Mouse (Mus musculus) liver, embryonic 14.5 days (tissue): ENCODE measurements around the gene Gm17783. TPM values are rescaled to one million over a fixed set of nuclear protein-coding genes. Genes with fewer than 3 reads are reported as not detected.
"Not testable (repeated sequence)": the region's sequence is repeated elsewhere in the genome, so short reads cannot be mapped to it uniquely, and the experiment has no call there.

Experiments used
- ATAC-seq: fragments of 200-750 bp; cut with Nextera tagmentation; 2 replicates; pipeline ENCODE4 v1.8.0; 2017; ENCODE audit warnings: moderate number of reproducible peaks, mild to moderate bottlenecking, moderate library complexity; ENCODE audit not compliant: insufficient read depth
- DNase-seq, 3 experiments: peaks; one replicate each; pipeline ENCODE4 v3.0.0-alpha.2; 2012 to 2013; ENCODE audit warnings: low read depth in 3 of 3, low spot score in 3 of 3
- H3K27ac ChIP-seq: fragments of 300-500 bp; sonication (generic); 2 replicates; pipeline ENCODE4 v1.5.1; 2014; ENCODE audit warnings: moderate library complexity, mild to moderate bottlenecking, control low read depth, inconsistent platforms
- H3K27me3 ChIP-seq: fragments of 300-500 bp; sonication (generic); 2 replicates; pipeline ENCODE4 v1.6.1; 2014; ENCODE audit warnings: mild to moderate bottlenecking, low read length, moderate library complexity; ENCODE audit not compliant: control insufficient read depth, insufficient read depth
- H3K36me3 ChIP-seq: fragments of 300-500 bp; sonication (generic); replicated peaks from 2 replicates; pipeline ENCODE4 v1.6.1; 2014; ENCODE audit warnings: low read depth; ENCODE audit not compliant: control insufficient read depth, insufficient read depth
- H3K4me1 ChIP-seq, 2 experiments: fragments of 200-500 bp in 1 of 2; fragments of 300-500 bp in 1 of 2; sonication (generic) in 1 of 2; replicated peaks; 2 replicates each; pipeline ENCODE4 v1.6.1; 2012 to 2014; ENCODE audit warnings: antibody characterized with exemption in 1 of 2, inconsistent platforms in 1 of 2, low read length in 1 of 2; ENCODE audit not compliant: control insufficient read depth in 2 of 2, insufficient read depth in 2 of 2
- H3K4me2 ChIP-seq: fragments of 300-500 bp; sonication (generic); 2 replicates; pipeline ENCODE4 v1.6.1; 2014; ENCODE audit warnings: low read depth, mild to moderate bottlenecking, control low read depth, moderate library complexity
- H3K4me3 ChIP-seq, 2 experiments: fragments of 200-500 bp in 1 of 2; fragments of 300-500 bp in 1 of 2; sonication (generic) in 1 of 2; 2 replicates each; pipeline ENCODE4 v1.5.1; 2012 to 2014; ENCODE audit warnings: low read depth in 2 of 2, low read length in 2 of 2, mild to moderate bottlenecking in 2 of 2, control low read depth in 1 of 2, inconsistent platforms in 1 of 2, moderate library complexity in 1 of 2; ENCODE audit not compliant: insufficient read depth in 1 of 2
- H3K9ac ChIP-seq: fragments of 300-500 bp; sonication (generic); replicated peaks from 2 replicates; pipeline ENCODE4 v1.6.1; 2014; ENCODE audit warnings: mild to moderate bottlenecking, control low read depth, moderate library complexity
- H3K9me3 ChIP-seq: fragments of 300-500 bp; sonication (generic); 2 replicates; pipeline ENCODE4 v1.6.1; 2016; ENCODE audit warnings: low read length, mixed read lengths; ENCODE audit not compliant: control insufficient read depth
- CTCF ChIP-seq: IDR thresholded peaks from 2 replicates; pipeline ENCODE4 v1.5.1; 2016; ENCODE audit warnings: antibody characterized with exemption, low read depth, control low read depth
- EP300 ChIP-seq: IDR thresholded peaks from 2 replicates; pipeline ENCODE4 v1.6.1; 2016; ENCODE audit warnings: antibody characterized with exemption, low read depth
- WGBS: fragments of 180-500 bp; shearing (Covaris S2); extraction: QIAGEN DNeasy Blood & Tissue Kit; methylation state at CpG from one replicate; pipeline ENCODE4 v1.1.7; 2014; ENCODE audit not compliant: insufficient replicate concordance; 5-methylcytosine and 5-hydroxymethylcytosine counted together
- polyA plus RNA-seq, 2 experiments: library from polyadenylated mRNA; depleted of rRNA in 1 of 2; stranded (reverse) in 1 of 2; unstranded in 1 of 2; fragments of >200 nt; fragmentation: Nextera tagmentation in 1 of 2; extraction: Ambion mirVana in 1 of 2; gene quantifications; 2 replicates each; pipeline versions ENCODE4 v1.2.1 to v1.2.3; 2012 to 2014

The Gm17783 gene
- polyA plus RNA-seq, 2 experiments: not detected

DNA sequence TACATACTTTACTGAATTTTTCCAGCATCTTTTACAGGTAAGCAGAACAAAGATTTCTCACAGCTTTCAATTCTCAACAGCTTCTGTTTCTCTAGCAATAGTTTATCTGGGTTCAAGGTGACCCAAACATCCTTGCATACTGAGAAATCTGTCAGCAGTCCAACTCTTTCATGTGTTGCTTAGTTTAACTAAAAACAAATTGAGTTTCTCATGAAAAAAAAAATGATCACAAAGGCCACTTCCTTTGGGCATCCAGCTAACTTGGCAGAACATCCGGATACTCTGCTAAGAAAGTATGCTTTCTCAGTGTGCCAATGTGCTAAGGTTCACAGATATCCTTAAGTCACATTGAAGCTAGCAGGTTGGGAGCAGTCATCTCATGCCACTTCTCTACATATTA, 36.5 kb downstream of the Gm17783 start:
- ATAC-seq (no peak), DNase-seq (no peak)
- TF ChIP-seq CTCF: no peak
- no peak for TF ChIP-seq EP300

GRCm38 (mm10) chr16:45492927-45493326, 38.9 kb downstream of the Gm17783 start, which contains the start of gene Gm609:
TSS of gene Gm609 (minus strand) at chr16:45492969.
- WGBS: 64% methylated on average over 5 of the region's 5 CpGs
- no peak for TF ChIP-seq EP300
- no peaks in the 10 kb centered on the region for H3K27me3 ChIP-seq
- H3K4me1 ChIP-seq: no peaks in the 10 kb centered on the region
- H3K4me2 ChIP-seq: no peak within 1 kb of the TSS
- no peaks in the 10 kb centered on the region for H3K9me3 ChIP-seq
- DNase-seq: no peak
- H3K36me3 ChIP-seq: no peaks in the 10 kb centered on the region
- ATAC-seq: no peak
- no peak within 1 kb of the TSS for H3K9ac ChIP-seq
- H3K27ac ChIP-seq: no peak within 1 kb of the TSS
- H3K4me3 ChIP-seq: no peak within 1 kb of the TSS

More for the DNA sequence above, 36.5 kb downstream of the Gm17783 start:
- WGBS: 47% methylated on average over 1 of the region's 1 CpGs
- H3K36me3 ChIP-seq: no peaks in the 10 kb centered on the region
- no peaks in the 10 kb centered on the region for H3K4me1 ChIP-seq
- H3K9ac ChIP-seq: no peak overlapping the region
- H3K27me3 ChIP-seq: no peaks in the 10 kb centered on the region
- no peak overlapping the region for H3K27ac ChIP-seq
- H3K4me3 ChIP-seq: no peak overlapping the region
- H3K4me2 ChIP-seq: no peak overlapping the region
- no peaks in the 10 kb centered on the region for H3K9me3 ChIP-seq

DNA sequence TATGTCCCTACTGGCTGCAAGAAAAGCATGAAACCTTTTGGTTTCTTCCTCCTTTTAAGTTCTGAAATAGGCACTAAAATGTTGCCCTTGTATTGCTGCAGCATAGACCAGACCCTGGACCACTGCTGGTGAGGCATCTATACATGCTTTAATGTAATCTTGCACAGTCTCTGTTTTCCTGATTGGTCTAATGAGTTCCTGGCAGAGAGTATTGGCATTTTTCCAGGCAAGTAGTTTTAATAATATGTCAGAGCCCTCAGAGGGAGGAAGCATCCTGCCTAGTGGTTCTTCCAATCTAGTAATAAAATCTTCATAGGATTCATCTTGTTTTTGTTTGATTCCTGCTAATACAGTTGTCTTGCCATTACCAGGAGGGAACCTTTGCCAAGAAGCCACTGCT, 54.9 kb downstream of the Gm17783 start:
- H3K4me2 ChIP-seq: no peak overlapping the region
- H3K4me1 ChIP-seq: no peaks in the 10 kb centered on the region
- H3K4me3 ChIP-seq: no peak overlapping the region
- no peaks in the 10 kb centered on the region for H3K27me3 ChIP-seq
- H3K9ac ChIP-seq: no peak overlapping the region
- no peaks in the 10 kb centered on the region for H3K36me3 ChIP-seq
- H3K9me3 ChIP-seq: no peaks in the 10 kb centered on the region
- DNase-seq (no peak), ATAC-seq (no peak)
- TF ChIP-seq EP300: no peak
- no peak for TF ChIP-seq CTCF
- no peak overlapping the region for H3K27ac ChIP-seq

- H3K4me3 ChIP-seq, H3K27ac ChIP-seq, ATAC-seq, H3K9me3 ChIP-seq, H3K4me2 ChIP-seq, H3K27me3 ChIP-seq, H3K36me3 ChIP-seq, DNase-seq, H3K9ac ChIP-seq, H3K4me1 ChIP-seq: not testable (repeated sequence)
- WGBS: 63% methylated on average over 3 of the region's 3 CpGs
Observed at GRCm38 (mm10) chr16:45471836-45472235, 60.0 kb downstream of the Gm17783 start.

Other genes with a start within 250 kb of the Gm17783 start
- gene Cd200, start 123.0 kb downstream of the Gm17783 start, polyA plus RNA-seq (2012; rRNA removed): 0.39 and 1.9 TPM in 2 replicates
- gene Cd200, start 123.0 kb downstream of the Gm17783 start, polyA plus RNA-seq (2014; fragmentation: Nextera tagmentation; extraction: Ambion mirVana): 0.42 and 0.57 TPM in 2 replicates
- 0.03 TPM in 1 of 2 replicates, not detected in the other for gene Gm609, start 39.1 kb downstream of the Gm17783 start, polyA plus RNA-seq (2012; rRNA removed)
- not detected in 2 replicates for gene Gm609, start 39.1 kb downstream of the Gm17783 start, polyA plus RNA-seq (2014; fragmentation: Nextera tagmentation; extraction: Ambion mirVana)
- not detected in 2 replicates for gene Slc9c1, start 3.3 kb upstream of the Gm17783 start, polyA plus RNA-seq (2012; rRNA removed)
- gene Slc9c1, start 3.3 kb upstream of the Gm17783 start, polyA plus RNA-seq (2014; fragmentation: Nextera tagmentation; extraction: Ambion mirVana): not detected in 2 replicates
- gene Gcsam, start 78.3 kb upstream of the Gm17783 start, polyA plus RNA-seq (2012; rRNA removed): 0.57 and 0.93 TPM in 2 replicates
- gene Gcsam, start 78.3 kb upstream of the Gm17783 start, polyA plus RNA-seq (2014; fragmentation: Nextera tagmentation; extraction: Ambion mirVana): 2.4 and 2.8 TPM in 2 replicates
- gene BC016579, start 122.0 kb upstream of the Gm17783 start, polyA plus RNA-seq (2012; rRNA removed): 0.14 and 0.20 TPM in 2 replicates
- gene BC016579, start 122.0 kb upstream of the Gm17783 start, polyA plus RNA-seq (2014; fragmentation: Nextera tagmentation; extraction: Ambion mirVana): 0.23 TPM in 2 replicates
- gene Tmprss7, start 161.6 kb upstream of the Gm17783 start, polyA plus RNA-seq (2012; rRNA removed): 0.18 and 0.26 TPM in 2 replicates
- 0.08 and 0.15 TPM in 2 replicates for gene Tmprss7, start 161.6 kb upstream of the Gm17783 start, polyA plus RNA-seq (2014; fragmentation: Nextera tagmentation; extraction: Ambion mirVana)
- gene Tagln3, start 192.6 kb upstream of the Gm17783 start, polyA plus RNA-seq (2012; rRNA removed): 0.39 and 0.86 TPM in 2 replicates
- gene Tagln3, start 192.6 kb upstream of the Gm17783 start, polyA plus RNA-seq (2014; fragmentation: Nextera tagmentation; extraction: Ambion mirVana): 0.15 TPM in 1 of 2 replicates, not detected in the other
- 7.2 and 10.1 TPM in 2 replicates for gene Abhd10, start 210.9 kb upstream of the Gm17783 start, polyA plus RNA-seq (2012; rRNA removed)
- 16.5 and 17.3 TPM in 2 replicates for gene Abhd10, start 210.9 kb upstream of the Gm17783 start, polyA plus RNA-seq (2014; fragmentation: Nextera tagmentation; extraction: Ambion mirVana)